Mouse (Mus musculus) ES-E14 (cell line): ENCODE measurements around the gene AU022252. TPM values are rescaled to one million over a fixed set of nuclear protein-coding genes. Genes with fewer than 3 reads are reported as not detected.

Experiments used
- DNase-seq: peaks from one replicate; pipeline ENCODE4 v3.0.0-alpha.2; 2013; ENCODE audit warnings: low read depth, low spot score
- H3K27ac ChIP-seq: 2 replicates; pipeline ENCODE4 v1.5.1; 2012; ENCODE audit warnings: low read depth, mild to moderate bottlenecking, low read length, moderate library complexity, mixed read lengths; ENCODE audit not compliant: poor library complexity, insufficient read depth, severe bottlenecking
- H3K36me3 ChIP-seq: 2 replicates; pipeline ENCODE4 v1.6.1; 2012; ENCODE audit warnings: mild to moderate bottlenecking, low read length, moderate library complexity, mixed read lengths; ENCODE audit not compliant: control insufficient read depth, poor library complexity, insufficient read depth, severe bottlenecking
- H3K4me1 ChIP-seq, 2 experiments: fragments of 150-350 bp in 1 of 2; sonication (generic) in 1 of 2; 2 replicates each; pipeline ENCODE4 v1.6.1; 2012; ENCODE audit warnings: low read length in 2 of 2, mild to moderate bottlenecking in 1 of 2, mixed read lengths in 1 of 2; ENCODE audit not compliant: control insufficient read depth in 2 of 2, insufficient read depth in 2 of 2, poor library complexity in 1 of 2
- H3K4me3 ChIP-seq, 2 experiments: fragments of 150-350 bp in 1 of 2; sonication (generic) in 1 of 2; 2 replicates each; pipeline ENCODE4 v1.5.1; 2012; ENCODE audit warnings: low read length in 2 of 2, low read depth in 1 of 2, mild to moderate bottlenecking in 1 of 2, mixed read lengths in 1 of 2; ENCODE audit not compliant: insufficient read depth in 1 of 2, poor library complexity in 1 of 2, severe bottlenecking in 1 of 2
- H3K9ac ChIP-seq: 2 replicates; pipeline ENCODE4 v1.6.1; 2012; ENCODE audit warnings: low read depth, mild to moderate bottlenecking, low read length, mixed read lengths; ENCODE audit not compliant: poor library complexity, insufficient read depth, severe bottlenecking
- H3K9me3 ChIP-seq: fragments of 150-350 bp; sonication (generic); 2 replicates; pipeline ENCODE4 v1.6.1; 2012; ENCODE audit warnings: low read depth, mild to moderate bottlenecking, low read length; ENCODE audit not compliant: control insufficient read depth, insufficient read depth
- CHD2 ChIP-seq: IDR thresholded peaks from 2 replicates; pipeline ENCODE4 v1.6.1; 2014; ENCODE audit warnings: mild to moderate bottlenecking, low read depth, low read length, inconsistent platforms
- HCFC1 ChIP-seq: IDR thresholded peaks from 2 replicates; pipeline ENCODE4 v1.6.1; 2012; ENCODE audit warnings: low read length, inconsistent platforms, borderline replicate concordance; ENCODE audit not compliant: insufficient read depth
- MAFK ChIP-seq: IDR thresholded peaks from 2 replicates; pipeline ENCODE4 v1.6.1; 2014; ENCODE audit warnings: mild to moderate bottlenecking, low read depth, low read length, inconsistent platforms; ENCODE audit not compliant: insufficient read depth
- ZC3H11A ChIP-seq: IDR thresholded peaks from 2 replicates; pipeline ENCODE4 v1.6.1; 2012; ENCODE audit warnings: low read depth, mild to moderate bottlenecking, inconsistent platforms, low read length, borderline replicate concordance
- ZNF384 ChIP-seq: IDR thresholded peaks from 2 replicates; pipeline ENCODE4 v1.6.1; 2012; ENCODE audit warnings: low read depth, low read length, inconsistent platforms
- in situ Hi-C, 2 experiments: fragments of 600-800 bp; cut with MboI; formaldehyde crosslinking; loops; one replicate each; pipeline ENCODE4 v1.15.1; 2025; ENCODE audit warnings: low sequenced_read_pairs in 2 of 2, inconsistent platforms in 1 of 2; ENCODE audit not compliant: unreplicated experiment in 2 of 2
- total RNA-seq: library from RNA; depleted of rRNA; stranded (reverse); fragments of 300-350 nt; gene quantifications from 2 replicates; pipeline ENCODE4 v1.2.3, GENCODE M21; 2012

The AU022252 gene
- total RNA-seq, 1 experiment, result 18.3 TPM

GRCm38 (mm10) chr4:119252025-119252808 lies 19.7 kb upstream of the AU022252 start:
- Histone ChIP-seq H3K36me3 (peaks cover 2% of the 10 kb centered on the region; the same call in 1 of the 2 replicates), H3K9ac (no peak overlapping the region), H3K4me3 (no peak overlapping the region), H3K27ac (no peak overlapping the region), H3K4me1 (peaks cover 0 to 11% of the 10 kb centered on the region in 2 experiments; a peak in 2 of 4 replicates), H3K9me3 (no peaks in the 10 kb centered on the region)
- TF ChIP-seq ZNF384 (no peak), ZC3H11A (no peak), CHD2 (no peak), HCFC1 (no peak), MAFK (no peak)
- in situ Hi-C loops, result no loop called here
- no peak for DNase-seq

GRCm38 (mm10) chr4:119248407-119248965 lies 16.0 kb upstream of the AU022252 start:
- Histone ChIP-seq H3K27ac (no peak overlapping the region), H3K36me3 (peaks cover 5% of the 10 kb centered on the region; the same call in 1 of the 2 replicates), H3K9ac (no peak overlapping the region), H3K9me3 (no peaks in the 10 kb centered on the region), H3K4me1 (peaks cover 0 to 26% of the 10 kb centered on the region in 2 experiments; a peak in 2 of 4 replicates), H3K4me3 (no peak overlapping the region)
- DNase-seq, result no peak
- TF ChIP-seq CHD2 (no peak), MAFK (no peak), HCFC1 (no peak), ZC3H11A (no peak), ZNF384 (no peak)
- in situ Hi-C loops, result no loop called here

- H3K9me3 ChIP-seq, result no peaks in the 10 kb centered on the region
- peak; percentile 20; the same call in 1 of the 2 replicates for TF ChIP-seq ZC3H11A
- no peak for TF ChIP-seq MAFK
- in situ Hi-C loops, result no loop called here
- peak overlapping the region; percentile 15; the same call in 1 of the 2 replicates for H3K9ac ChIP-seq
- H3K27ac ChIP-seq, result peak overlapping the region; percentile 24; the same call in 1 of the 2 replicates
- peak overlapping the region in 1 of 2 experiments; percentile 7; a peak in 1 of 4 replicates for H3K4me3 ChIP-seq
- peaks cover 0 to 26% of the 10 kb centered on the region in 2 experiments; a peak in 2 of 4 replicates for H3K4me1 ChIP-seq
- DNase-seq, result peak; percentile 77
- H3K36me3 ChIP-seq, result peaks cover 5% of the 10 kb centered on the region; the same call in 1 of the 2 replicates
Measured at GRCm38 (mm10) chr4:119247462-119248235, 15.1 kb upstream of the AU022252 start.

- H3K27ac ChIP-seq, result no peak overlapping the region
- peaks cover 8% of the 10 kb centered on the region; the same call in 1 of the 2 replicates for H3K36me3 ChIP-seq
- no peak overlapping the region for H3K9ac ChIP-seq
- DNase-seq, result no peak
- peaks cover 0 to 26% of the 10 kb centered on the region in 2 experiments; a peak in 2 of 4 replicates for H3K4me1 ChIP-seq
- in situ Hi-C loops, result no loop called here
- no peaks in the 10 kb centered on the region for H3K9me3 ChIP-seq
- TF ChIP-seq ZNF384, result no peak
- no peak for TF ChIP-seq CHD2
- no peak for TF ChIP-seq ZC3H11A
- no peak for TF ChIP-seq HCFC1
- TF ChIP-seq MAFK, result no peak
- H3K4me3 ChIP-seq, result no peak overlapping the region
Measured at GRCm38 (mm10) chr4:119246688-119247225, 14.2 kb upstream of the AU022252 start.
